Mouse (Mus musculus) liver, embryonic 15.5 days (tissue): ENCODE measurements around the gene P2rx3. TPM values are rescaled to one million over a fixed set of nuclear protein-coding genes. Genes with fewer than 3 reads are reported as not detected.
A peak's percentile ranks its signal among the peaks of the same experiment; 100 is the strongest.

Experiments used
- ATAC-seq: fragments of 200-750 bp; cut with Nextera tagmentation; 2 replicates; pipeline ENCODE4 v1.8.0; 2017; ENCODE audit warnings: moderate number of reproducible peaks, mild to moderate bottlenecking, moderate library complexity; ENCODE audit not compliant: insufficient read depth
- H3K27ac ChIP-seq: fragments of 300-500 bp; sonication (generic); replicated peaks from 2 replicates; pipeline ENCODE4 v1.5.1; 2015; ENCODE audit warnings: mild to moderate bottlenecking, inconsistent platforms
- H3K27me3 ChIP-seq: fragments of 300-500 bp; sonication (generic); 2 replicates; pipeline ENCODE4 v1.6.1; 2015; ENCODE audit warnings: mild to moderate bottlenecking, inconsistent platforms
- H3K36me3 ChIP-seq: fragments of 300-500 bp; sonication (generic); replicated peaks from 2 replicates; pipeline ENCODE4 v1.6.1; 2015; ENCODE audit warnings: moderate library complexity, mild to moderate bottlenecking, inconsistent platforms
- H3K4me1 ChIP-seq: fragments of 300-500 bp; sonication (generic); replicated peaks from 2 replicates; pipeline ENCODE4 v1.6.1; 2015; ENCODE audit warnings: inconsistent platforms
- H3K4me2 ChIP-seq: fragments of 300-500 bp; sonication (generic); 2 replicates; pipeline ENCODE4 v1.6.1; 2015; ENCODE audit warnings: moderate library complexity, mild to moderate bottlenecking, inconsistent platforms
- H3K4me3 ChIP-seq: fragments of 300-500 bp; sonication (generic); replicated peaks from 2 replicates; pipeline ENCODE4 v1.5.1; 2015; ENCODE audit warnings: mild to moderate bottlenecking, inconsistent platforms
- H3K9ac ChIP-seq: fragments of 300-500 bp; sonication (generic); 2 replicates; pipeline ENCODE4 v1.6.1; 2015; ENCODE audit warnings: moderate library complexity, mild to moderate bottlenecking, inconsistent platforms
- H3K9me3 ChIP-seq: fragments of 300-500 bp; sonication (generic); replicated peaks from 2 replicates; pipeline ENCODE4 v1.6.1; 2016; ENCODE audit warnings: inconsistent platforms
- whole genome bisulfite sequencing: fragments of 180-500 bp; shearing (Covaris S2); methylation state at CpG from one replicate; pipeline ENCODE4 v1.1.7; 2015; ENCODE audit warnings: mixed read lengths; ENCODE audit not compliant: insufficient replicate concordance; 5-methylcytosine and 5-hydroxymethylcytosine counted together
- polyA plus RNA-seq: library from polyadenylated mRNA; unstranded; fragments of >200 nt; fragmentation: Nextera tagmentation; extraction: Ambion mirVana; gene quantifications from 2 replicates; pipeline ENCODE4 v1.2.1, GENCODE M21; 2015

Gene P2rx3
- polyA plus RNA-seq, result 0.25 and 0.30 TPM in 2 replicates

DNA sequence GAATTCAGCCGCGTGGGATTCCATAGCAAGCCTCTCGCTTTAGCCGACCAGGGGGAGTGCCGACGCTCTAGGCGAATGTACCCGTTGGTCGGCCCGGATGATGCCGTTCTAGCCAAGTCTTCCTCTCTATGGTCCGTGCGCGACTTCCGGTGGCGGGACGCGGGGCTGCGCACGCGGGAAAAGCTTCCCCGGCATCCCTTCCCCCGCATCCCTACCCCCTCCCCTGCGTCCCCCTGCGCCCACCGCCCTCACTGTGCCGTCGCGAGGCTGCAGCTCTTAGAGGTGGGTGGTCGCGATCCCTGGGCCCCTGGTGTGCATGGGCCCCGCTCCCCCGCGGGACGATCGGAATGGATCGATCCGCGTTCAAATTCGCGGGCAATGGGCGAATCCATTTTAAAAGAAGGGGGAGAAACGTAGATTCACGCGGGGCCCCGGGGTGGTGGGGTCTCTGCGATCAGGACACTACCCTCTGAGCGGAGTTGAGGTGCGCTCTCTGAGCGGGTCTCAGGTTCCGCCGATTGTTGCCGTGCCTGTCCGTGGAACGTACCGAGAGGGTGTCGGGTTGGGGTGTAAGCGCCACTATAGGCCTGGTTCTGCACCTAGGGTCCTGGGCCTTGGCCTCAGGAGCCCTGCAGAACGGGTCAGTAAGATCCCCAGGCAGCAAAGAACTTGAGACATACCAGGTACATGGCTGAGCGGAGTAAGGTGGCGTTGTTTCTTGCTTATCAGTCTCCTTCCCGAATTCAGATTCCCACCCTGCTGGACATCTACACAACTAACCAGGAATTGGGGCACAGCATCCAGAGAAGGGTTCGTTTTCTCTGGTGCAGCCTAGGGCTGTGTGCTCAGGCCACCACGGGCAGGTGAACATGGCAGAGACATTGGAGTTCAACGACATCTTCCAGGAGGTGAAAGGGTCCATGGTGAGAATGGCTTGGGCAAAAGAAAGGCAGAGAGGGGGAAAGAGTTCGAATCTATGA is at the start of gene P2rx3, which contains the start of gene Ssrp1:
Gene P2rx3 (minus strand): TSS at position 416 of the 980 bp plus-strand sequence.
Gene Ssrp1 (plus strand): TSS at position 188 of the 980 bp plus-strand sequence.
- peak; percentile 93 for ATAC-seq
- under 1% methylated on average over 66 of the region's 66 CpGs for WGBS
- peak within 1 kb of the TSS; percentile 85 for H3K9ac ChIP-seq

DNA sequence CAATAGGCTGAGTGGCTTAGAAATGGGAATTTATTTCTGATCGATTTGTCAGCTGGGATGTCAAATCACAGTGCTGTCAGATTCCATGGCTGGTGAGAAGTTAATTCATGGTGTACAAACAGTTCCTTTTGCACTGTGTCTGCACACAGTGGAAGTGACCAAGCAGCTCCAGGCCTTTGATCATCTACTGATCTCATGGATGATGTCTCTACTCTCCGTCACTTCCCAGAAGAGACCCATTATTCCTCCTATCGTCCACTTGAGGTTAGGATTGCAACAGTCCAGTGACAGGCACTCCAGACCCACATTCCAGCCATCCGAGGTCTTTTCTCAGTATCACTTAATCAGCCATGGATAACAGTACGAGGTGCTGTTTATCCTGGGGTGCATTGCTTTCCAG is 36.5 kb upstream of the P2rx3 start:
- Histone ChIP-seq H3K27ac (no peak overlapping the region), H3K27me3 (no peaks in the 10 kb centered on the region), H3K36me3 (no peaks in the 10 kb centered on the region; the same call in 1 of the 2 replicates), H3K4me1 (0 out of 2 replicates have a peak, but pooled peaks cover 3% of the 10 kb centered on the region), H3K4me3 (no peak overlapping the region), H3K9ac (no peak overlapping the region), H3K9me3 (no peaks in the 10 kb centered on the region), H3K4me2 (no peak overlapping the region)
- ATAC-seq, result no peak
- 59% methylated on average over 5 of the region's 5 CpGs for WGBS

More for the DNA sequence above, at the start of gene P2rx3, which contains the start of gene Ssrp1:
- H3K36me3 ChIP-seq, result peaks cover 39% of the 10 kb centered on the region
- H3K27ac ChIP-seq, result peak within 1 kb of the TSS; percentile 80
- peak within 1 kb of the TSS; percentile 87 for H3K4me2 ChIP-seq
- peaks cover 36% of the 10 kb centered on the region for H3K27me3 ChIP-seq
- no peaks in the 10 kb centered on the region for H3K9me3 ChIP-seq
- H3K4me3 ChIP-seq, result peak within 1 kb of the TSS; percentile 83
- H3K4me1 ChIP-seq, result peaks cover 25% of the 10 kb centered on the region

DNA sequence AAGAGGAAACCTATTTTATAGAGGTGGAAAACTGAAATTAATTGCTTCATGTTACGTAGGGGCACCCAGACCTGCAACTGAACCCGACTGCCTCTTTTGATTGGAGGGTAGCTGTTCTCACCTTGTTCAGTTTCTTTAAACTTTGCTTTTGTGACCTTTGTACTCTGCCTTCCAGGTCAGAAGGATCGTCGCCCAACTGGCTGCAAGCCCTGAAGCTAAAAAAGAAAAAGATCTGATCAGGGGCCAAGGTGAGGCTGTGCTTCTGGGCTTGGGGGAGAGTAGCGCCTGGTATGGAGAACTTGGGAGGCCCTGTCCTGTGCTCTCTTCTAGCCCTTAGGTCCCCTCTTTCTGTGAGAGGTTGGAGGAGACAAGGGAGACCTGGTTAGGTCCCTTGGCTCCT is 34.7 kb upstream of the P2rx3 start:
- WGBS, result 69% methylated on average over 5 of the region's 5 CpGs
- no peaks in the 10 kb centered on the region for H3K27me3 ChIP-seq
- no peak overlapping the region for H3K9ac ChIP-seq
- H3K9me3 ChIP-seq, result no peaks in the 10 kb centered on the region
- no peak overlapping the region for H3K27ac ChIP-seq
- no peak overlapping the region for H3K4me3 ChIP-seq
- H3K36me3 ChIP-seq, result no peaks in the 10 kb centered on the region; the same call in 1 of the 2 replicates
- H3K4me2 ChIP-seq, result no peak overlapping the region
- 0 out of 2 replicates have a peak, but pooled peaks cover 3% of the 10 kb centered on the region for H3K4me1 ChIP-seq
- ATAC-seq, result no peak

DNA sequence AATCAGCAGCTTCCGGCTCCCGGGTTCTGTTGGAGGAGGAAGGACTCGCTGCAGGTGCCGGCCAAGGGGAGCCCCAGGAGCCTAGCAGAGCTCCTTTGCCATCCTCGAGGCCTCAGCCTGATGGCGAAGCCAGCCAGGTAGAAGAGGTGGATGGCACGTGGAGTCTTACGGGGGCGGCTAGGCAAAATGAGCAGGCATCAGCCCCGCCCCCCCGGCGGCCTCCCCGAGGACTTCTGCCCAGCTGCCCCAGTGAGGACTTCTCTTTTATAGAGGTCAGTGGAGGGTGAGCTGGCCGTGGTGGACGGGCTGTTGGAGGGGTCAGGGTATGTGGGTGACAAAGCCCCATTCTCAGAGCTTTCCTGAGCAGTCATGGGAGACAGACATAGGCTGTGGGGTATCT is 32.8 kb upstream of the P2rx3 start:
- no peak for ATAC-seq
- Histone ChIP-seq H3K9ac (no peak overlapping the region), H3K27me3 (no peaks in the 10 kb centered on the region), H3K4me1 (0 out of 2 replicates have a peak, but pooled peaks cover 8% of the 10 kb centered on the region), H3K9me3 (no peaks in the 10 kb centered on the region), H3K27ac (no peak overlapping the region), H3K4me2 (no peak overlapping the region), H3K36me3 (no peaks in the 10 kb centered on the region; the same call in 1 of the 2 replicates), H3K4me3 (no peak overlapping the region)
- WGBS, result 68% methylated on average over 15 of the region's 15 CpGs

DNA sequence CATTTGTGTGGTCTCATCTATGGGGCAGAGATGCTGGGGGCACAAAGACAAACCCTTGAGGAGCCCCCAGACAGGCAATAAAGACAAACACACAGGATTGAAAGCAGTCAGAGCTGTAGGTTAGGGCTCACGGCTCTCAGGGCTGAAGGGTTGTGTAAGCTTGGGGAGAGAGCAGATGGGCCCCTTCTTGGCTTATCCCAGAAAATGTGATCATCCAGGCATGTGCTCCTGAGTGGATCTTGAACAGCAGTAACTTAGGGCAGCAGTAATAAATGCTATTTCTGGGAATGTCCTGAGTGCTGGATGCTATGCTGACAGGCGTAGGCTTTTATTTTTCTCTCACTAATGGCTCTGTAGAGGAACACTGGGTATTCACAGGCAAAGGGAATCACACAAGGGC is 31.4 kb upstream of the P2rx3 start:
- Histone ChIP-seq H3K4me1 (0 out of 2 replicates have a peak, but pooled peaks cover 8% of the 10 kb centered on the region), H3K9me3 (no peaks in the 10 kb centered on the region), H3K27me3 (no peaks in the 10 kb centered on the region), H3K4me2 (no peak overlapping the region), H3K4me3 (no peak overlapping the region), H3K27ac (no peak overlapping the region), H3K9ac (no peak overlapping the region), H3K36me3 (no peaks in the 10 kb centered on the region; the same call in 1 of the 2 replicates)
- no peak for ATAC-seq
- 65% methylated on average over 2 of the region's 2 CpGs for WGBS

DNA sequence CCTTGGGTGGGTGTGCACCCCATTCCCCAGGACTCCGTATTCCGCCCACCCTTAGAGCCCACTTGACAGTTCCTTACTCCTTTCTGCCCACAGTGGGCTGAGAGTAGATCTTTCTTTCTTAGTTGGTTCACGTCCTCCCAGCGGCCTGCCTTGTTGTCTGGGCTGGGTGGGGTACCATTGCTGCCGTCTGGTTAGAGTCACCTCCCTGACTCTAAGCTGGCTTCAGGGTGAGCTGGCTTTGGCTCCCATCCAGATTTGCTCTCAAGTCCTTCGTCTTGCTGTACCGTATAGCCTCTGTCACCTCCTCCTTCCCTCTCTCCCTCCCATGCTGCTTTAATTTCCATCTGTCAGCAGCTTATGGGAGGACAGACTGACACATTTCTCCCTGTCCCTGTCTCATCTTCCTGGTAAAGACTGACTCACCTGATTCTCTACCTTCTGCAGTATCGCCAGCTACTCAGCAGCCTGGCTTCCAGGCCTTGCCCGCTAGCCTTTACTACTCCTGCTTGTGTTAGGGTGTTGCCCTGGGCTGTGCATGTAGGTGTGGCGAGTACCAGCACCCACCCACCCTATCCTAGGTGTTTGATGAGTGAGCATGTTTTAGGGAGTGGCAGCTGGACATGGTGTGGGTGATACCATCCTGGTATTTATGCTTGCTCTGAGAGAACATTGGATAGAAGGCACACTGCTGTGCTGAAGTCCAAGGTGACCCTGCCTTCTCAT is 30.8 kb upstream of the P2rx3 start:
- 0 out of 2 replicates have a peak, but pooled peaks cover 8% of the 10 kb centered on the region for H3K4me1 ChIP-seq
- H3K9me3 ChIP-seq, result no peaks in the 10 kb centered on the region
- H3K4me2 ChIP-seq, result no peak overlapping the region
- H3K9ac ChIP-seq, result no peak overlapping the region
- no peaks in the 10 kb centered on the region; the same call in 1 of the 2 replicates for H3K36me3 ChIP-seq
- H3K4me3 ChIP-seq, result no peak overlapping the region
- H3K27me3 ChIP-seq, result no peaks in the 10 kb centered on the region
- WGBS, result 65% methylated on average over 10 of the region's 10 CpGs
- no peak for ATAC-seq
- H3K27ac ChIP-seq, result no peak overlapping the region

DNA sequence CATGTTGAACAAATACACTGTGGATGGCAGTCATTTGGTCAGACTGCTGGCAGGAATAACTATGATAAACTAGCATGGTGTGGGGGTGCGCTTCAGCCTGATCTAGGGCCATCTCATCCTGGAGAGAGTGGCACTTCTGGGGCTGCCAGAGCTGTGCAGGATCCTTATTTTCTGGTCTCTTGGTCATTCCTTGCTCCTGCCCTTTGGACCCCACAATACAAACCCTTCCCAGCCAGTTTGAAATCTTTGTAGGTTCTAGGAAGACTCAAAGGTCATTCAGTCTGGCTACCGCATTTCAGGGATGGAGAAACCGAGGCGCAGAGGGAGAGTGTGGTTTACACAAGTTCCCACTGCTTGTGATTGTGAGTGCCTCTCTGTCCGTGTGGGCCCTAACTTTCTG is 29.7 kb upstream of the P2rx3 start:
- Histone ChIP-seq H3K4me2 (no peak overlapping the region), H3K4me3 (no peak overlapping the region), H3K4me1 (0 out of 2 replicates have a peak, but pooled peaks cover 8% of the 10 kb centered on the region), H3K9ac (no peak overlapping the region), H3K9me3 (no peaks in the 10 kb centered on the region), H3K27me3 (no peaks in the 10 kb centered on the region), H3K27ac (no peak overlapping the region), H3K36me3 (peaks cover 7% of the 10 kb centered on the region; the same call in 1 of the 2 replicates)
- WGBS, result 69% methylated on average over 5 of the region's 5 CpGs
- ATAC-seq, result no peak

DNA sequence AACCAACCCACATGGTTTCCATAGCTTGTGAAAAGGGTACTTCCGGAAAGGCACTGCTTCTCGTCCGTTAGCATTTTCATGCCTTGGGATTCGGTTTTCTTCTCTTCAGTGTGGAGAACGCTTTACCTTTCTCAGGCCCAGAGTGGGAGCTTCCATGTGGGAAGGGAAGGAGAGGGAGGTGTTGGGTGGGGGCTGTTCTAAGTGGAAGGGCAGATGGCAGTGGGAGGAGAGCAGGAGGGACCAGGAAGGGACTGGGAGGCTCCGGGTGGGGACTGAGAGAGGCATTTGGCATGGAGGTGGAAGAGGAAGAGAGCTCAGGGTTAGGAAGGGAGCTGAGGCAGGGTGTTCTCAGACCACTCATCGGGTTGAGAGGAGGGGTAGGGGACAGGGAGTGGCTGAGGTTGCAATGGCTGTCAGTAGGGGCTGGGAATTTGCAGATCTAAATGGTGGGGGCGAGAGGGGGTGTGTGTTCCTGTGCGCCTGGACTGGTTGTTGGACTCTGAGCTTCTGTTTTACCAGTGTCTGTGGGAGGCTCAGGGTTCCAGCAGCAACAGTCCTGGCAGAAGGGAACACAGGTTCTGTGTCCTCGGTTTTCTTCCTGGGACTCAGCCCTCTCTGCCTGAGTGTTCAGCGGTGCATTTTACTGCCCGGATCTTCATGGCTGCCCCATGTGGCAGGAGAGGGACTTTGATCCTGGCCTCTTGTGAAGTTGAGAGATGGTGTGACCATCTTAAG is 28.0 kb upstream of the P2rx3 start:
- Histone ChIP-seq H3K9me3 (no peaks in the 10 kb centered on the region), H3K9ac (no peak overlapping the region), H3K4me3 (no peak overlapping the region), H3K4me2 (no peak overlapping the region), H3K27me3 (no peaks in the 10 kb centered on the region), H3K36me3 (peaks cover 7% of the 10 kb centered on the region; the same call in 1 of the 2 replicates), H3K4me1 (peaks cover 17% of the 10 kb centered on the region; the same call in 1 of the 2 replicates), H3K27ac (no peak overlapping the region)
- 64% methylated on average over 12 of the region's 12 CpGs for WGBS
- no peak for ATAC-seq

DNA sequence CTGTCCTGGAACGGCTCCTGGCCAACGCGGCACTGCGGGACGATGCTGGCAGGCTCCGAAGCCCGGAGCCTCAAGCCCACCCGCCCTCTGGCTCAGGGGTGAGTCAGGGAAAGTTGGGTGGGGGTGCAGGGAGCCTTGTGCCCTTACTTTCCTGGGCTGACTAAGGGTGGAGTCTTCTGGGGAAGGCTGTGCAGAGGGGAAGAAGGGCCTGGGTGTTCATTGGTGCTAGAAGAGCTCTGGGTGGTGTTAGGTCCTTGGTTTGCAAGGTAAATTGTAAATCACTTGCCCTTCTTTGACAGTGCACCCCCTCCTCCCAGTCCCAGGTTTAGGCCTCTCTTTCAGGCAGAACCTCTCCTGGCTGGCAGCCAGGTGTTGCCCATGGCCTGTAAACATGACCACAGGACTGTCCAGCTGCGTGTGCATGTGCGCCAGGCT is 23.9 kb upstream of the P2rx3 start:
- Histone ChIP-seq H3K36me3 (peaks cover 19% of the 10 kb centered on the region; the same call in 1 of the 2 replicates), H3K27me3 (no peaks in the 10 kb centered on the region), H3K4me1 (peaks cover 19% of the 10 kb centered on the region; the same call in 1 of the 2 replicates), H3K4me3 (peak overlapping the region; percentile 54), H3K4me2 (peak overlapping the region; percentile 60), H3K9me3 (no peaks in the 10 kb centered on the region), H3K27ac (peak overlapping the region; percentile 48; the same call in 1 of the 2 replicates), H3K9ac (peak overlapping the region; percentile 37; the same call in 1 of the 2 replicates)
- peak; percentile 33 for ATAC-seq
- WGBS, result 40% methylated on average over 10 of the region's 10 CpGs

DNA sequence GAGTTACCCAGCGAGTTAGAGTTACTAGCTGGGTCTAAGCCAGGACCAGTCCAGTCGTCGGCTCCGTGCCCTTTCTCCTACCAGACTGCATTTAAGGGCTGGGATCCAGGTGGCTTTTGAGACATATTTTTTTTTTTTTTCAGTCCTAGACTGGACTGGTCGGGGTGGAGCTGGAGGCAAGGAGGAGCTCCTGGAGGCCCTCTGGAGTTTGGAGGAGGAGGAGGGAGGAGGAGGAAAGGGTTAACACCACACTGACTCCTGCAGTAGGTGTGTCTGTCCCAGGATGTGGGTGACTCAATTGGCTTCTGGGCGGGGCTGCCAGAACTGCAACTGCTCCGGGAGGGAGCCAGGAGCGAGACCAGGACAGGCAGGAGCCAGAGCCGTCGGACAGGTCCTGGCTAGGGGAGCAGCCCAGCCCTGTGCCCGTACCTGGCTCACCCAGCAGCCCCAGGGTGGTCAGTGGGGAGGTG is 23.4 kb upstream of the P2rx3 start:
- Histone ChIP-seq H3K36me3 (peaks cover 19% of the 10 kb centered on the region; the same call in 1 of the 2 replicates), H3K9me3 (no peaks in the 10 kb centered on the region), H3K4me3 (peak overlapping the region; percentile 54), H3K4me1 (peaks cover 19% of the 10 kb centered on the region; the same call in 1 of the 2 replicates), H3K4me2 (peak overlapping the region; percentile 60), H3K27me3 (no peaks in the 10 kb centered on the region), H3K9ac (peak overlapping the region; percentile 37; the same call in 1 of the 2 replicates), H3K27ac (peak overlapping the region; percentile 48; the same call in 1 of the 2 replicates)
- ATAC-seq, result peak; percentile 75
- WGBS, result 11% methylated on average over 11 of the region's 11 CpGs
